Mouse (Mus musculus): ENCODE results near the gene Hvcn1. TPM values are rescaled to one million over a fixed set of nuclear protein-coding genes. Genes with fewer than 3 reads are reported as not detected.

Gene Hvcn1
- 2.2 and 3.1 TPM in 2 replicates for polyA plus RNA-seq (2015; fragmentation: Nextera tagmentation; extraction: Ambion mirVana)

DNA sequence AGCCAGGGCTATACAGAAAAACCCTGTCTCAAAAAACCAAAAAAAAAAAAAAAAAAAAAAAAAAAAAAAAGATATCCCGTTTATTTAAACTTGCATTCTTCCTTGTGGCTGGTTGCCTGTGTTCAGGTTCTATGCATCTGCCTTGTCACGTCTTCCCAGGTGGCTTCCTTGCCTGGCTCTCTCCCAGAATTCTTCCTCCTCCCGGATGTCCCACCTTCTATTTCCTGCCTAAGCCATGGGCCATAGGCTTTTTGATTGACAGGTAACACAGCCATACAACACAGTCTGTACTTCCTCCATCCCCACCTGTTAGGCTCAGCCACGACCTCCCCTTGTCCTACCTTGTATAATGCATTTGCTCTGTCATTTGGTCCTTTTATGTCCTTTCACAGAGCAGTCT, at the start of gene Hvcn1:
Hvcn1 (plus strand) TSS at position 330 of the 400 bp plus-strand sequence.

GRCm38 (mm10) chr5:122157827-122158381, 48.7 kb upstream of the Hvcn1 start, which contains the start of gene Ppp1cc:
Ppp1cc (plus strand) TSS chr5:122158278.

DNA sequence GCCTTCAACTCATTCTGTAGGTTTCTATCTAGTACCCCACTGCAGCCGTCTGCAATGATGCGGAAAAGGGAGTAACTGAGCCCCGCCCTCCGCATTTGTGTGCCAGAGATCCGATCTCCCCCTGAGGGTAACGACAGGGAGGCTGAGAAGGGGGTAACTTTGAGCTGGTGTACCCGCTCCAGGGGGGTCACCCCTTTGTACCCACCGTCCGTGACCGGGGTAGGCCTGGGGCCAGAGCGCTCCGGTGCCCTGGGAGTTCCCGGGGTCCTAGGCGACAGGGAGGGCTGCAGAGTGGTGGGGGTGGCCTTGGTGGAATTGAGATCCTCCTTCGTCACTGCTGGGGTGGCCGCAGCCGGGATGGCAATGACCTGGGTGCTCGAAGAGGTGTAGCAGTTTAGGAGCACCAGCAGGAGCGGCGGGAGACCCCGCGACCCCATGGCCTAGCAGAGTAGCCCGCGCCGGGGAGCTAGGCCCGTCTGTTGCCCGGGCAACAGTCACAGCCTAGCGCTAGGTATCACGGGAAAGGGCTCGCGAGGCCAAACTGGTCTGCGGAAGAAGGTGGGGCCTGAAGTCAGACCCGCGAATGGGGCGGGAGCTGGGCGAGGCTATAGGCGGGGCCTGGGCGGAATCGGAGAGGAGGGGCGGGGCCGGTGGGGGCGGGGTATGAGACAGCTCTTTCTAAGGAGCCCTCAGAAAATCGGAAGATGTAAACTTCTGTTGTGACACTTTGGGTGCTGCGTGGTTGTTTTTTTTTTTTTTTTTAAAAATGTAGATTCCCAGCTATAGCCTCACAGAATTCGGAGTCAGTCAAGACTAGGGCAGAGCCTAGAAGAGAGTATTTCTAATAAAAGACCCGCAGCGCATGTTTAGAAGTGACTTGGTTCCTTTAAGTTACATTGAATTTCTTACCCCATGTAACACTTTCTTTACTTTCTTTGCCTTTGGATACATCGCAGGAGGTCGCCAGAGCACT, 57.6 kb downstream of the Hvcn1 start, which contains the start of gene Tctn1:
Tctn1 (minus strand) TSS at position 528 of the 973 bp plus-strand sequence.

DNA sequence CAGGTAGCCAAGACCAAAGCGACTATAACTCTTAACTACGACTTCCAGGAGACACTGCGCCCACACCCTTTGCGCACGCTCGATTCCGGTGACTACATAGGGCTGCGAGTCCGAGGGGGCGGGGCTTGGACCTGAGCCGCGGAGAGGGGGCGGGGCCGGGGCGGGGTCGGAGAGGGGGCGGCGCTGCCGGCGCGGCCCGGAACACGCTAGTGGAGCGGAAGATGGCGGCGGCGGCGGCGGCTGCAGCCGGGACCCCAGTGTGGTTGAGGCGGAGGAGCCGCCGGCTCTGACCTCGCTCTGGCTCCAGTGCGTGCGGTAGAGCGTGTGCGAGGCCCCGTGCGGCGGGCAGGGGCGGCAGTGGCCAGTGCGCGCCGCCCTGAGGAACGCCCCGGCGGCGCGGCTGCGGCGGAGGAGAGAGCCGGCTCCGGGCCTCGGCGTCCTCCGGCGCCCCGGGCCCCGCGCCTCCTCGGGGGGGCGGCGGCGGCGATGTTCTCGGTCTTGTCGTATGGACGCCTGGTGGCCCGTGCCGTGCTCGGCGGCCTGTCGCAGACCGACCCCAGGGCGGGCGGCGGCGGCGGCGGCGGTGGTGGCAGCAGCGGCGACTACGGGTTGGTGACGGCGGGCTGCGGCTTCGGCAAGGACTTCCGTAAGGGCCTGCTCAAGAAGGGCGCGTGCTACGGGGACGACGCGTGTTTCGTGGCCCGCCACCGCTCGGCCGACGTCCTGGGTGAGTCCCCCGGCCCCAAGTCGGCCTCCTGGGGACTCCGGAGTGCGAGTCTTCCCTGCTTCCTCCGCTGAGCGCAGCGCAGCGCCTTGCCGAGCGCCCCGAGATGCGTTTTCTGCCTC, 77.8 kb downstream of the Hvcn1 start, which contains the start of gene Pptc7:
Pptc7 (plus strand) TSS at position 183 of the 846 bp plus-strand sequence.

Other genes starting within 250 kb of the Hvcn1 start
- gene Cux2, start 156.7 kb upstream of the Hvcn1 start, polyA plus RNA-seq (2015; fragmentation: Nextera tagmentation; extraction: Ambion mirVana) = 0.30 and 0.50 TPM in 2 replicates
- gene Myl2, start 105.9 kb upstream of the Hvcn1 start, polyA plus RNA-seq (2015; fragmentation: Nextera tagmentation; extraction: Ambion mirVana) = 0.53 and 0.83 TPM in 2 replicates
- gene Ccdc63, start 66.0 kb upstream of the Hvcn1 start, polyA plus RNA-seq (2015; fragmentation: Nextera tagmentation; extraction: Ambion mirVana) = 0.13 TPM in 1 of 2 replicates, not detected in the other
- 116 and 129 TPM in 2 replicates for gene Ppp1cc, start 48.5 kb upstream of the Hvcn1 start, polyA plus RNA-seq (2015; fragmentation: Nextera tagmentation; extraction: Ambion mirVana)
- gene Tctn1, start 57.7 kb downstream of the Hvcn1 start, polyA plus RNA-seq (2015; fragmentation: Nextera tagmentation; extraction: Ambion mirVana) = 3.7 and 4.0 TPM in 2 replicates
- gene Pptc7, start 77.6 kb downstream of the Hvcn1 start, polyA plus RNA-seq (2015; fragmentation: Nextera tagmentation; extraction: Ambion mirVana) = 7.2 and 7.7 TPM in 2 replicates
- gene Rad9b, start 147.4 kb downstream of the Hvcn1 start, polyA plus RNA-seq (2015; fragmentation: Nextera tagmentation; extraction: Ambion mirVana) = 4.2 and 4.7 TPM in 2 replicates
- 232 and 251 TPM in 2 replicates for gene Vps29, start 147.6 kb downstream of the Hvcn1 start, polyA plus RNA-seq (2015; fragmentation: Nextera tagmentation; extraction: Ambion mirVana)
- 33.9 and 36.5 TPM in 2 replicates for gene Gpn3, start 165.1 kb downstream of the Hvcn1 start, polyA plus RNA-seq (2015; fragmentation: Nextera tagmentation; extraction: Ambion mirVana)
- gene Fam216a, start 165.6 kb downstream of the Hvcn1 start, polyA plus RNA-seq (2015; fragmentation: Nextera tagmentation; extraction: Ambion mirVana) = 21.3 and 24.0 TPM in 2 replicates
- 110 and 122 TPM in 2 replicates for gene Arpc3, start 185.1 kb downstream of the Hvcn1 start, polyA plus RNA-seq (2015; fragmentation: Nextera tagmentation; extraction: Ambion mirVana)
- gene Anapc7, start 214.9 kb downstream of the Hvcn1 start, polyA plus RNA-seq (2015; fragmentation: Nextera tagmentation; extraction: Ambion mirVana) = 23.5 and 27.9 TPM in 2 replicates